Mouse (Mus musculus) cerebellum, adult 18-20 months (tissue): Measurements from ENCODE around the gene Mip.
"Not testable (repeated sequence)": the region's sequence is repeated elsewhere in the genome, so short reads cannot be mapped to it uniquely, and the experiment has no call there.

Experiments
- DNase-seq, 2 experiments: peaks; one replicate each; pipeline ENCODE4 v3.0.0; 2021

The Mip gene

DNA sequence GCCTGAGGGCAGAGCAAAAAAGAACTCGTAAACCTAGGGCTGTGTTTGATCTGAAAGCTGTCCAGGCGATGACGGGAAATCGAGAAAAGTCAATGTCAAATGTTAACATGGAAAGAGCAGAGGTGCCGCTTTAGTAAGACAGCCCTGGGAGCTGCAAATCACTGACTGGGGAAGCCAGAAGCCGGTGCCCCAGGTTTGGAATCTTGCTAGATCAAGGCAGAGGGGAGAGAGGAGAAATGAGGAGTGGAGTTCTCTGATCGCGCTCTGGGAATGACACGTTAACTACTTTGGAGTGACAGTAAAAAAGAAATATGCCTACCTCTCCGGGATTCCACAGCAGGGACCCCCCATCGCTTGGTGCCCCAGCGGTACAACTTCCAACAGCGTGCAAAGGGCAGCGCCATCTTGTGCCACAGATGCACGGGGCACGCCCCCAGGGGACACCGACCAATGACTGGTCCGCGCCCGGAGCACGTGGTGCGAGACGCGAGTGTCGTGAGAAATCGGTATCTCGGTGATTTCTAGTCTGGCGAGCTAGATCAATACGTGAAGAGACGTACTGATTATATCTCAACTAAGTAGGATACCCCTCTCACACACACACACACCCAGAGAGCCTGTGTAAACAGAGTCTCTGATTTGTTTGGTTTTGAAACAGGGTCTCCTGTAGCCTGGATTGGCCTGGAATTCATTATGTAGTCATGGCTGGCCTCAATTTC lies 14.1 kb upstream of the Mip start, which contains the start of gene Spryd4:
TSS of gene Spryd4 (minus strand) at position 418 of the 719 bp plus-strand sequence.
- DNase-seq = peak; percentile 90 to 93

- no peak for DNase-seq
Measured at GRCm38 (mm10) chr10:128212148-128212547, 13.5 kb upstream of the Mip start.

DNA sequence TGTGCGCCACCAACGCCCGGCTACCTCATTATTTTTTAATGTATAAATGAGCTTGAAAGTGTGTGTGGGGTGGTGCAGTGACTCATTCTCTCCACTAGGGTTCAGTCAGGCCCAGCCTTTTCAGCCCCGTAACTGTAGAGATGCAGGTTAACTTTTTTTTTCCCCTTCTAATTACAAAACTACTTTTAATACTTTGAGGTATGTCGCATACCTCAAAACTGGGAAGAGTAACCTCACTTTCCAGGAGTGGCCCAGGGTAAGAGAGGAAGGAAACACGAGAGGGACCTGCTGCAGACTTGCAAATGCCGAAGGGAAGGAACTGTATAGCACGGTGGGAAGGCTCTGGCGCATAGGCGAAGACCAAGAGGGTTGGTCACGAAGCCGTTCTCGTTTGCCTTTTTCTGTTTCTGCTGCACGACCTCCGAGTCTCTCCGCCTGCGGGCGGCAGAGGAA lies 12.7 kb upstream of the Mip start:
- peak; percentile 80 to 82 for DNase-seq

DNA sequence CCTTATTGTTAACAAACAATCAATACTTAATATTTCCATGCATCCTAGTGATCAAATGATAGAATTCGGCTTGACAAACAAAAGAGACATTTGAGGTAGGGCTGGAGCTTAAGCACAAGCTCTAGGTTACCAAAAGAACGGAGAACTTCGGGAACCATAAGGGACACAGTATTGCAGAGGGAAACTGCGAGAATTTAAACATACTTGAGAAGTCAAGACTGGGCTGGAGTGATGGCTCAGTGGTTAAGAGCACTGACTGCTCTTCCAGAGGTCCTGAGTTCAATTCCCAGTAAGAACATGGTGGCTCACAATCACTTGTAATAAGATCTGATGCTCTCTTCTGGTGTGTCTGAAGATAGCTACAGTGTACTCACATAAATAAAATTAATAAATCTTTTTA lies 11.5 kb upstream of the Mip start:
- DNase-seq = not testable (repeated sequence)

DNA sequence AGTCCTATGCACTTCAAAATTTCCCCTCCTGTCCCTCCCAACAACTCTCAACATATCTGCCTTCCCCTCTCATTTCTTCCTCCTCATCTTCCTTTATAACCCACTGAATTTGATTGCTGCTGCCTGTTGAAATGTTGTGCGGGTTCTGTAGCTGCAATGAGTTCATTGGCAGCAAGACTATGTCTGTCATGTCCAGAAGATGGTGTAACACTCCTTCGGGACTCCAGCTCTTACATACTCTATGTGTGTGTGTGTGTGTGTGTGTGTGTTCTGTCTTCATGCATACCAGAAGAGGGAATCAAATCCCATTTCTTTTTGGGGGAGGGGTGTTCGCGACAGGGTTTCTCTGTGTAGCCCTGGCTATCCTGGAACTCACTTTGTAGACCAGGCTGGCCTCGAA lies 10.7 kb upstream of the Mip start:
- DNase-seq = no peak

DNA sequence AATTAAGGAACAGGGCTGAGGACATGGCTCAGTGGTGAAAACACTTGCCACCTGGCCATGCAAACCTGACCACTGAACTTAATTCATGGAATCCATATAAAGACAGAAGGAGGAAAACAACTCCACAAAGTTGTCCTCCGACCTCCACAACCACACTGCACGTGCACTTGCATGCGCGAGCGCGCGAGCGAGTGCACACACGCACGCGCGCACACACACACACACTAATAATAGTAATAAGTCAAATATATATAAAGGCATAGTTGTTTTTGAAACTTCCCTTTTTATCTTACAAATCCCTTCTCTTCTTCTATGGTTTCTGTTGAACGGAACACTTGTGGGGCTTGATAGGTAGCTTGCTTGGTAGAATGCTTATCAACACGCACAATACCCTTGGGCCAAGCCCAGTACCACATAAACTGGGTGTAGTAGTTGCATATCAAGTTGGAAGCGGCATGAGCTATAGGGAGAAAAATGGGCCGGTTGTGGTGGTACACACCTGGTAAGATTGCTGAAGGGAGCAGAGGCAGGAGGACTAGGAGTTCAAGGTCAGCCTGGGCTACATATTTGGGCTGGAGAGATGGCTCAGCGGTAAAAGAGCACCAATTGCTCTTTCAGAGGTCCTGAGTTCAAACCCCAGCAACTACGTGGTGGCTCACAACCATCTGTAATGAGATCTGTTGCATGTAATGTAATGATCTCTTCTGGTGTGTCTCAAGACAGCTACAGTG lies 7.1 kb upstream of the Mip start:
- no peak for DNase-seq

GRCm38 (mm10) chr10:128221533-128222286 lies 3.9 kb upstream of the Mip start:
- DNase-seq = no peak

DNA sequence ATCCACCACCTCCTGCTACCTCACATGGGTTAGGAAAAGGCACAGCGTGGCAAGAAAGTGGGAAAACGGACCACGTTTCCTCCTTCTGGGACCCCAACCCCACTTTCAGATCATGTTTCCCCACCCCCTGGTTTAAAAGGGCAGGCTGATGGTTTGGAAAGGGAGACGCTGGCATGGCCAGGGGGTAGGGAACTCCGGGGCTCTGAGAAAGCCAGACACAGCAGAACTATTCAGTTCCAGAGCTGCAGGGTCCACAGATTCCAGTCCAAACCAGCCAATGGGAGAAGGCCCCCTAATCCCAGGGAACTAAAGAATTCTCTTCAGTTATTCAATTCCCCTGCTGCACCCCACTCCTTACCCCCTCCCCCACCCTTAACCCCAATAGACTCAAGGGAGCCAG lies 574 bp upstream of the Mip start:
- no peak for DNase-seq

DNA sequence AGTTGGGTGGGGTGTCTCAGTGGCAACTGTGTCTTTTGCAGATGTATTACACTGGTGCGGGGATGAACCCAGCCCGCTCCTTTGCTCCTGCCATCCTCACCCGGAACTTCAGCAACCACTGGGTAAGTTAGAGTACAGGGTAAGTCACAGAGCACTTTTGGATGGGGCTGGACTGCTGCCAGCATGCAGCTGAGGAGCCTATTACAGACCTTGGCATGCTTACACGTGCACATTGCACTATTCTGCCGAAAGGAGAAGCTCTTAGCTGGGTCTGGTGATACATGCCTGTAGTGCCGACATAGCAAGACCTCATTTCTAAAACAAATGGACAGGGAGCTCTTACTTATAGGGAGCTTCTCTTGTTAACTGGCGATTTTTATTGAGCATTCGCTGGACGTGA lies 2.0 kb downstream of the Mip start:
- DNase-seq = no peak

- DNase-seq = no peak
Measured at GRCm38 (mm10) chr10:128228009-128228408, 2.4 kb downstream of the Mip start.

GRCm38 (mm10) chr10:128230582-128230981 lies 4.9 kb downstream of the Mip start:
- no peak for DNase-seq

DNA sequence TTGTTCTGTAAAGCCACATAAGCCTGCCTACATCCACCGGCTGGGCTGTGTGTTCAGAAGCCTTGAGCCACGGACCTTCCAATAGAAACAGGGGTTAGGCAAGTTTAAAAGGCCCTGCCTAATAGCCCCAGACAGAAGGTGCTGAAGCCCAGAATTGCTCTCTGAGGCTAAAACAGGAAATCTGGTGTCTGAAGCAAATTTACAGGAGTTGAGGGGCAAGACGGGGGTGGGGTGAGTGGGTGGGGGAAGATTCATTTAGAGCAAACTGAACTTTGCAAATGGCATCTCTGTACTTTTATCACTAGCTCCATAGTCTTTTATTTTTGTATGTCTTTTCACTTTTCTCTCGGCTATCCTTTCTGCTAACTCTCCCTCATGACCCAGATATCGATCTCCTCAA lies 5.5 kb downstream of the Mip start:
- no peak for DNase-seq

DNA sequence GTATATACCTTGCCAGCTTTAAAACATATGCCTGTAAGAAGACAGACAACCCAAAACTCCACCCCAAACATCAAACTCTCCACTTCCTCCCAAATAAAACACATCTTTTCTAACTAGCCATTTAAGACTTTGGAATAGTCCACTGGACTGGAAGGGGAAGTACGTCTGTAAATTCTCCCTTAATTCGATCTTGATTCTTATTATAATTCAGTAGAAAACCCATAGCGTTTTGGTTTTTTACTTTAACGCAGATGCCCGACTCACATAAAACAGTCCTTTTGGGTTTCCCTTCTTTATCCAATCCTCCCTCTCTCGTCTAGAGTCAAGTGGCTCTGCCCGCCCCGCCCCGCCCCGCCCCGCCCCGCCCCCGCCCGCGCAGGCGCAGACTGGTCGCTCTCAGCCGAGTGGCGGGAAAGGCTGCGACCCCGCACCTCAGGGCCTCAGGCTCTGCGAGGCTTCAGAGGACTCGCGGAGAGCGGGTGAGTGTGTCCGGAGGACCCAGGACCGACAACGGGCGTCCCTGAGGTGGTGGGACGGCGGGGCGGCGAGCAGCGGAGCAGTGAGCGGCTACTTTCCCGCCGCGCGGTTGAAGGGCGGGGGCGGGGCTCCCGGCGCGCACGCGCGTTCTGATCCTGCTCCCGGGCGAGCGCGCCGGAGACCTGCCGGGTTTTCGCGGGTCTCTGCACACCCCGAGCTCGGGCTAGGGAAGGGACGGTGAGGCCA lies 6.2 kb downstream of the Mip start, which contains the start of gene Timeless:
TSS of gene Timeless (plus strand) at position 369 of the 723 bp plus-strand sequence.
- peak; percentile 83 to 95 for DNase-seq

DNA sequence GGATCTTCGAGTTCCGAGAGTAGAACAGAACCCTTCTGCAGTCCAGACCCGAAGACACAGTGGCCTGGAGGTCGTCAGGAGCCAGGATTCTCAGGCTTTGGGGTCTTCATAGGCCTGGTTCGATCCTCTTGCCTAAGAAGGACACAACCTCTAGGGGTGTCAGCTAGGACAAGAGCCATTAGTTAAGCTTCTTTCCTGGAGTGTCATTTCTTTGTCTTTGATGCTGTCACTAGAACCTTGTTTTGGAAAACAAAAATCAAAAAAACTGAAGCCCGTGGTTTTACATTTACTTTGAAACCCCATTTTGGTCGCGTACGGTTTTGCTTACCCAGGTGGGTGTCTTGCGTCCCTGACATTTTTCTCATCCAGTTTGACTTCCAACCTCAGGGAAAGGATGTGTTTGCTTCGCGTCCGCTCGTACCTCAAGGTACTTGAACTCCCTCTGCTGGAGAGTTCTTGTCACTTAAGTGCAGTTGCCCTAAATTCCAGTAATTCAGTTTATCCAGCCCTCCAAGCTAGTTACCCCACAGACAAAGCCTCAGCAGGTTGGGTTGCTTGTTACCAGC lies 6.9 kb downstream of the Mip start:
- peak; percentile 68 to 79 for DNase-seq

- no peak for DNase-seq
Measured at GRCm38 (mm10) chr10:128236321-128236720, 10.7 kb downstream of the Mip start.

- peak; percentile 37 to 45 for DNase-seq
Measured at GRCm38 (mm10) chr10:128237807-128238480, 12.3 kb downstream of the Mip start.

- no peak for DNase-seq
Measured at GRCm38 (mm10) chr10:128239140-128239539, 13.5 kb downstream of the Mip start.

DNA sequence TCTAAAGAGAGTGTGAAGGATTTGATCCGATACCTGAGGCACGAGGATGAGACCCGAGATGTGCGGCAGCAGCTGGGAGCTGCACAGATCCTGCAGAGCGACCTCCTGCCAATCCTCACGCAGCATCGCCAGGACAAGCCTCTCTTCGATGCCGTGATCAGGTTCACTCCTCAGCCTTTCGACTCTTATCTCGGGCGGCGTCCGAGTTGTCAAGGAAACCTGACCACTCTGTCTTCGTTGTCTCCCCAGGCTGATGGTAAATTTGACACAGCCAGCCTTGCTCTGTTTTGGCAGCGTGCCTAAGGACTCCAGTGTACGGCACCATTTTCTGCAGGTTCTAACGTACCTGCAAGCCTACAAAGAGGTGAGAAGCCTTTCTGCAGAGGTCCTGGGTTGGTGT lies 14.5 kb downstream of the Mip start:
- DNase-seq = no peak

DNA sequence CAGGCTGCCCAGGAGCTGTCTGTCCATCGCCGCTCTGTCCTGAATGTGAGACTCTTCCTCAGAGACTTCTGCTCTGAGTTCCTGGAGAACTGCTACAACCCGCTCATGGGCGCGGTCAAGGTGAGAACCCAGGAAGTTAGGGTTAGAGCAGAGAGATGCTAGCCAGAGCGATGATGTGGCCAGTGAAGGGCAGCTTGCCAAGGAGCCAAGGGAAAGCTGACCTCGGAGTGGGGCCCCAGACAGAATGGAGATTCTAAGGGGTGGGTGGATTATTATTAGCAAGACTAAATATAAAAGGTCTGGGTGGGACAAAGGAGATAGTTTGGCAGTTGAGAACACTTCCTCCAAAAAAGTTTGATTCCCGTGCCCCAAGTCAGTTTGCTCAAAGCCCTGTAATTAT lies 17.6 kb downstream of the Mip start:
- no peak for DNase-seq

DNA sequence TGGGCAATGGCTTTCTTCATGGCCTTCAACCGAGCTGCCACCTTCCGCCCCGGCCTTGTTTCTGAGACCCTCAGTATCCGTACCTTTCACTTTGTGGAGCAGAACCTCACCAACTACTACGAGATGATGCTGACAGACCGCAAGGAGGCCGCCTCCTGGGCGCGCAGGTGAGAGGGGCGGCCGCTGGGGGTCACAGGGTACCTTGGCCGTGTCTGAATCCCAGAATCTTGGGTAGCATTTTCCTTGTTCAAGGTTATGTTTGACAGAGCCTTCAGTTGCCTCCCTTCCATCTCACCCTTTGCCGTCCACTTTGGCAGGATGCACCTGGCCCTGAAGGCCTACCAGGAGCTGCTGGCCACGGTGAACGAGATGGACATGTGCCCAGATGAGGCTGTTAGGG lies 18.5 kb downstream of the Mip start:
- DNase-seq = no peak

DNA sequence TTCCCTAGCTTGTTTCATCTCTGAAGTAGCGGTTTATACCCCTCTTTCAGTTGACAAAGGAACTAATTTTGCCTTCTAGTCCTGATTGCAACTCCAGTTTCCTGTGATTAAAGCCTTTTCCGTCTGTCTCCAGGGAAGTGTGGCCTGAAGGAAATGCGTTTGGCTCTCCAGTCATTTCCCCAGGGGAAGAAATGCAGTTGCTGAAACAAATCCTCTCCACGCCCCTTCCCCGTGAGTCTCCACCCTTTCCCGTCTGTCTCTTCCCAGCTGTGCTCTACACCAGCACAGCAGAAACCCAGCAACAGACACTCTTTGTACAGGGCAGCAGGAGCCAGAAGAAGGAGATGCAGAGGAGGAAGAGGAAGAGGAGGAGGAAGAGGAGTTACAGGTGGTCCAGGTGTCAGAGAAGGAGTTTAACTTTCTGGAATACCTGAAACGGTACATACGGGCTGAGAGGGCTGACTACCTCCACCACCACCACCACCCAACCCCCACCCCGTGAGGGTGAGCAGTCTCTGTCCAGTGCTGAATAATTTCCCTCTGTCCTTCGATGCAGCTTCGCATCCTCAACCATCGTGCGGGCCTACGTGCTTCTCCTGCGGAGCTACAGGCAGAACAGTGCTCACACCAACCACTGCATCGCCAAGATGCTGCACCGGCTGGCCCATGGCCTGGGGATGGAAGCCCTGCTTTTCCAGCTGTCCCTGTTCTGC lies 21.5 kb downstream of the Mip start:
- DNase-seq = no peak
